Mouse (Mus musculus) G1E-ER4 (cell line): ENCODE data around the gene Gm10318. TPM values are rescaled to one million over a fixed set of nuclear protein-coding genes. Genes with fewer than 3 reads are reported as not detected.

Experiments
- GATA1 ChIP-seq: IDR thresholded peaks from one replicate; pipeline ENCODE4 v1.8.0; 2012; ENCODE audit warnings: low read length, inconsistent platforms
- polyA plus RNA-seq: library from polyadenylated mRNA; stranded (reverse); fragments of >175 nt; gene quantifications from 2 replicates; pipeline ENCODE4 v1.2.3, GENCODE M21; 2012

Gm10318 gene
- polyA plus RNA-seq, 1 experiment, result not detected

- no peak for TF ChIP-seq GATA1
These were observed 17.0 kb downstream of the Gm10318 start for GRCm38 (mm10) chr10:77869651-77870050.

- TF ChIP-seq GATA1, result no peak
These were observed 26.3 kb downstream of the Gm10318 start for GRCm38 (mm10) chr10:77878985-77879384.

- no peak for TF ChIP-seq GATA1
These were observed 27.6 kb downstream of the Gm10318 start for GRCm38 (mm10) chr10:77880305-77880704.

GRCm38 (mm10) chr10:77882553-77882952, 29.9 kb downstream of the Gm10318 start:
- no peak for TF ChIP-seq GATA1

GRCm38 (mm10) chr10:77886007-77886747, 33.5 kb downstream of the Gm10318 start:
- TF ChIP-seq GATA1, result no peak

- no peak for TF ChIP-seq GATA1
These were observed 38.4 kb downstream of the Gm10318 start for GRCm38 (mm10) chr10:77890987-77891565.

- TF ChIP-seq GATA1, result no peak
These were observed 42.9 kb downstream of the Gm10318 start for GRCm38 (mm10) chr10:77895562-77895961.

GRCm38 (mm10) chr10:77900126-77900525, 47.5 kb downstream of the Gm10318 start:
- no peak for TF ChIP-seq GATA1

GRCm38 (mm10) chr10:77900903-77901818, 48.5 kb downstream of the Gm10318 start:
- TF ChIP-seq GATA1, result no peak

GRCm38 (mm10) chr10:77901871-77902210, 49.2 kb downstream of the Gm10318 start:
- TF ChIP-seq GATA1, result no peak

GRCm38 (mm10) chr10:77902211-77902893, 49.7 kb downstream of the Gm10318 start, which contains the start of gene Lrrc3:
Lrrc3 (minus strand) TSS chr10:77902536.
- TF ChIP-seq GATA1, result no peak

GRCm38 (mm10) chr10:77902894-77903715, 50.4 kb downstream of the Gm10318 start:
- no peak for TF ChIP-seq GATA1

Other genes starting within 250 kb of the Gm10318 start
- 166 and 172 TPM in 2 replicates for gene Sumo3, start 246.8 kb upstream of the Gm10318 start, polyA plus RNA-seq
- gene Gm49325, start 246.7 kb upstream of the Gm10318 start, polyA plus RNA-seq, result 0.54 TPM in 1 of 2 replicates, not detected in the other
- 30.8 and 39.8 TPM in 2 replicates for gene Ube2g2, start 230.6 kb upstream of the Gm10318 start, polyA plus RNA-seq
- not detected in 2 replicates for gene Tspear, start 166.3 kb upstream of the Gm10318 start, polyA plus RNA-seq
- not detected in 2 replicates for gene Gm19402, start 162.1 kb upstream of the Gm10318 start, polyA plus RNA-seq
- gene Gm9508, start 155.6 kb upstream of the Gm10318 start, polyA plus RNA-seq, result not detected in 2 replicates
- gene Gm10272, start 146.2 kb upstream of the Gm10318 start, polyA plus RNA-seq, result not detected in 2 replicates
- gene Gm10024, start 141.4 kb upstream of the Gm10318 start, polyA plus RNA-seq, result not detected in 2 replicates
- gene Gm10142, start 137.1 kb upstream of the Gm10318 start, polyA plus RNA-seq, result not detected in 2 replicates
- gene Krtap12-1, start 132.3 kb upstream of the Gm10318 start, polyA plus RNA-seq, result not detected in 2 replicates
- gene Gm10100, start 126.4 kb upstream of the Gm10318 start, polyA plus RNA-seq, result not detected in 2 replicates
- gene Gm18596, start 110.2 kb upstream of the Gm10318 start, polyA plus RNA-seq, result not detected in 2 replicates
- gene Gm9736, start 101.5 kb upstream of the Gm10318 start, polyA plus RNA-seq, result not detected in 2 replicates
- gene Gm3233, start 93.2 kb upstream of the Gm10318 start, polyA plus RNA-seq, result not detected in 2 replicates
- gene Gm3238, start 81.5 kb upstream of the Gm10318 start, polyA plus RNA-seq, result not detected in 2 replicates
- not detected in 2 replicates for gene Gm7138, start 75.9 kb upstream of the Gm10318 start, polyA plus RNA-seq
- gene Gm3250, start 70.3 kb upstream of the Gm10318 start, polyA plus RNA-seq, result not detected in 2 replicates
- not detected in 2 replicates for gene Gm7137, start 64.7 kb upstream of the Gm10318 start, polyA plus RNA-seq
- gene Gm9639, start 57.8 kb upstream of the Gm10318 start, polyA plus RNA-seq, result not detected in 2 replicates
- gene Gm19668, start 53.7 kb upstream of the Gm10318 start, polyA plus RNA-seq, result not detected in 2 replicates
- not detected in 2 replicates for gene Gm9507, start 41.0 kb upstream of the Gm10318 start, polyA plus RNA-seq
- gene Gm2696, start 38.2 kb upstream of the Gm10318 start, polyA plus RNA-seq, result not detected in 2 replicates
- not detected in 2 replicates for gene Krtap10-4, start 25.8 kb upstream of the Gm10318 start, polyA plus RNA-seq
- gene Krtap10-10, start 16.9 kb upstream of the Gm10318 start, polyA plus RNA-seq, result not detected in 2 replicates
- not detected in 2 replicates for gene Gm36176, start 6.1 kb upstream of the Gm10318 start, polyA plus RNA-seq
- gene Gm3285, start 9.1 kb downstream of the Gm10318 start, polyA plus RNA-seq, result not detected in 2 replicates
- not detected in 2 replicates for gene Lrrc3, start 49.7 kb downstream of the Gm10318 start, polyA plus RNA-seq
- gene Trpm2, start 117.7 kb downstream of the Gm10318 start, polyA plus RNA-seq, result not detected in 2 replicates
- 27.6 and 27.7 TPM in 2 replicates for gene 1810043G02Rik, start 125.7 kb downstream of the Gm10318 start, polyA plus RNA-seq
- gene Pfkl, start 157.2 kb downstream of the Gm10318 start, polyA plus RNA-seq, result 111 and 128 TPM in 2 replicates
- not detected in 2 replicates for gene Dnmt3l, start 189.1 kb downstream of the Gm10318 start, polyA plus RNA-seq
- gene Aire, start 190.8 kb downstream of the Gm10318 start, polyA plus RNA-seq, result 0.09 TPM in 1 of 2 replicates, not detected in the other
- gene Icosl, start 216.4 kb downstream of the Gm10318 start, polyA plus RNA-seq, result not detected in 2 replicates